Mouse (Mus musculus) heart, adult 9 months (tissue): Measurements from ENCODE around the gene Olfr1279.
"Not testable (repeated sequence)": the region's sequence is repeated elsewhere in the genome, so short reads cannot be mapped to it uniquely, and the experiment has no call there.

Experiments
- DNase-seq, 2 experiments: peaks; one replicate each; pipeline ENCODE4 v3.0.0; 2022; ENCODE audit warnings: low spot score in 2 of 2

Gene Olfr1279

DNA sequence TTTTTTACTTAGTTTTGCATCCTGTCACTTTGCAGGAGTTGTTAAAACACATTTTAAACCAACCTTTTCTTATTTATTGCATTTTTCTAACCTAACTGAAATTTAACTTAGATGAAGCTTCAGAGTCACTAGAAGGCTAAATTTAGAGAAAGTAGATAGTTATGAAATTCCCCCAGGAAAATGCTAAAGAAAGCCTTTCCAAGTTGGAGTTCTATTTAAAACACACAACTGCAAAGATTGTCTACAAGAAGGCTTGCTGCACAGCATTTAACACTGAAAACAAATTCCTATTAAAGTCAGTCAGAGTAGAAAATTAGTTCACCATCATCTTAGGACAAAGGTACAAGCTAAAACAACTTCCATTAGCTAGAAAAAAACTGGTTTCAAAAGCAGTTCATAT, at the start of gene Olfr1279:
Olfr1279 (plus strand) TSS at position 262 of the 400 bp plus-strand sequence.
- no peak for DNase-seq

DNA sequence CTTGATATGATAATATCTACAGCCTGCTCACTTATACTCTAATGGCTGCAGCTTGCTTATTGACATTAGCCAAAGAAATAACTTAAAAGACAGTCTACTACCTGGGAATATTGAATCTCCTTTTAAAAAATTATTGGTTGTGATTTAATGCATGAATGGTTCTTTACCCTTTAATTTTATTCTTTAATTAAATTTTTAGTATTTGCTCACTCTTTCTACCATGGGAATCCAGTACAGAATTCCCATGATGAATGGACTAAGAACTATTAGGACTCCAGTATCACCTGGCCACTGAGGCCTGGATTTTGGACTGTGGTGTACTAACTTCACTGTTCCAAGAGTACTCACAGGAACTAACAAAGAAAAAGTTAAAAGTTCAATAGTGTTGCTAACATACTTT, 46.2 kb upstream of the Olfr1279 start, which contains the start of gene Olfr1276:
Olfr1276 (plus strand) TSS at position 301 of the 400 bp plus-strand sequence.
- no peak for DNase-seq

DNA sequence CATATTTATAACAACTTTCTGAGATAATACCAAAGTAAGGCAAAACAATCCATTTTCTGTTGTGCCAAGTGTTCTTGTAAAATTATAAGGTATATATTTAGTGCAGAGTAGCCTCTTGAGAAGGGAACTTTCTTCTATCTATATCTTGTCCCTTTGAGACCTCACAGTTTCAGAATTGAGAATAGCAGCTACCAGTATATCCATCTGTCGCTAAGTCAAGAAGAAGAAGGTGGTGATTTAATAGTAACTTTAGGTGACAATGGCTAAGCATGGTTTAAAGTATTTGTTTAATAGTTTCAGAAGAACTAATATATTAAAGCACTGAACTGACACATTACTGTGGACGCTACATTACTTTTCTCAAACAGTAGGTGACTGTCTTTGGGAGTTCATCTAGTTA, 26.4 kb upstream of the Olfr1279 start, which contains the start of gene Olfr1277:
Olfr1277 (minus strand) TSS at position 101 of the 400 bp plus-strand sequence.
- no peak for DNase-seq

DNA sequence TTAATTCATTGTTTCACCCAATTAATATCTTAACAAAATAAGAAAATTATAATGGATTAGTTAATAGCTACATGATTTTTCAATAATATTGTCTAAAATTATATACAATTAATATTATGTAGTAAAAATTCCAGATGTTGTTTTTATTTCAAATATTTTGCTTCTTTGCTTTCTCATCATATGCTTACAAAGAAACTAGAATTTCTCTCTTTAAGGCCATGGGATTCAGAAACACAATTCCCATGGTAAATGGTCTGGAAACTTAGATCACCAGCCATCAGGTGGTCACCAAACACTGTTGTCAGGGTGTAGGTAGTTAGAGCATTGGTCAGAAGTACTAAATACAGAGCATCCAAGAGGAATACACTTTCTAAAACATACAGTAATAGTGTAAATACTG, 10.6 kb upstream of the Olfr1279 start, which contains the start of gene Olfr1278:
Olfr1278 (plus strand) TSS at position 301 of the 400 bp plus-strand sequence.
- DNase-seq: no peak

DNA sequence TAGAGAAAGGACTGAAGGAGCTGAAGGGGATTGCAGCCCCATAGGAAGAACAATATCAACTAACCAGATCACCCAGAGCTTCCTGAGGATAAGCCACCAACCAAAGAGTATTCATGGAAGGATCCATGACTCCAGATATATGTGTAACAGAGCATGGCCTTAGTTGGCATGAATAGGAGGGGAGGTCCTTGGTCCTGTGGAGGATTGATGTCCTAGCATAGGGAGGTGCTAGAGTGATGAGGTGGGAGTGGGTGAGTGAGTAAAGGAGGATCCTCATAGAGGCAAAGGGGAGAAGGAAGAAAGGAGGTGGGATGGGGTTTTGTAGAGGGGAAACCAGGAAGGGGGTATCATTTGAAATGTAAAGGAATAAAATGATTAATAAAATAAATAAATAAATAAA, 1.9 kb upstream of the Olfr1279 start:
- no peak for DNase-seq

DNA sequence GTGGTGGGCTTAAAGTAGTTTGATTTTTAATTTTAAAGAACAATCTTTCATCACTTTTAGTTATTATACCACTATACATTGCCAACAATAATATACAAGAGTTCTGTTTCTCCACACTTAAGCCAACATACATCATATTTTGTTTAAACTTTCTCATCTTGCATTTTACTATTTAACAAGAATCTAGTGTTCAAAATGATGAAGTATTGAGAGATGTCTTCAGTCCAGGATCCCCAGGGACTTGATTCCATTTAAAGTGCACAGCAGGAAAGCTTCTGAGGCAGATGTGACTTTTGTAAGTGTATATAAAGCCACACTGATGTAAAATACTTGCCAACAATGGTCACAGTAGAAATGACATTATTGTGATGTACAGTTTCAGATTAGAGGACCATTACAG, 13.3 kb downstream of the Olfr1279 start, which contains the start of gene Olfr1280:
Olfr1280 (plus strand) TSS at position 301 of the 400 bp plus-strand sequence.
- DNase-seq: no peak

DNA sequence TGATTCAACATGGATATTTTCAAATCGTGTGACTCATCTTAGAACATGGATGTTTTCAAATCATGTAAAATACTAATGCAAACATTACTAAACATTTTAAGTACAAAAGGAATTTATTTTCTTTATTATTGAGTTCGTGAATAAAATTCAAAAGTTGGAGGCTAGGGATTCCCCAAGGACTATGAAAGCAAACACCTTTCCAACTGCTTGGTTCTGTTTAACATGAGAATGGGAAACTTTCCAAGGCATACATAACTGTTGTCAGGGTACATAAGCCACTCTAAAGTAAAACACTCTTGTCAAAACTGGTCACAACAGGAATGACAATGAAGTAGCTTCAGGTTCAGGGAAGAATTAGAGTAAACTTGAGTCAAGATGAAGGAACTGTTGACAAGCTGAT, 25.8 kb downstream of the Olfr1279 start, which contains the start of gene Olfr1281:
Olfr1281 (plus strand) TSS at position 301 of the 400 bp plus-strand sequence.
- DNase-seq: no peak

DNA sequence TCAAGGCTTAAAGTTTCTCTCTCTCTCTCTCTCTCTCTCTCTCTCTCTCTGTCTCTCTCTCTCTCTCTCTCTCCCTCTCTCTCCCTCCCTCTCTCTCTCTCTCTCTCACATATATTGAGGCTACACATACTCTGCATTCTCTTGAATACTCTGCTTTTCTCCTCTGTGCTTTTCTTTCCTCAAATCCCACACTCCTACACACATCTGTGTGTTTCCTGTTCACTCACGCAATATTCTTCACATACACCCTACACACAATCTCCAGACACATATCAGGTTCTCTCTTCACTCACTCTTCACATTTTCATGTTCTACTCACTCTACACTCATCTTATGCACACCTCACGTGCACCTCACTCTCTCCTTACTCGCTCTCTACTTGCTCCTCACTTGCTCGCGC, 33.3 kb downstream of the Olfr1279 start:
- DNase-seq: not testable (repeated sequence)

DNA sequence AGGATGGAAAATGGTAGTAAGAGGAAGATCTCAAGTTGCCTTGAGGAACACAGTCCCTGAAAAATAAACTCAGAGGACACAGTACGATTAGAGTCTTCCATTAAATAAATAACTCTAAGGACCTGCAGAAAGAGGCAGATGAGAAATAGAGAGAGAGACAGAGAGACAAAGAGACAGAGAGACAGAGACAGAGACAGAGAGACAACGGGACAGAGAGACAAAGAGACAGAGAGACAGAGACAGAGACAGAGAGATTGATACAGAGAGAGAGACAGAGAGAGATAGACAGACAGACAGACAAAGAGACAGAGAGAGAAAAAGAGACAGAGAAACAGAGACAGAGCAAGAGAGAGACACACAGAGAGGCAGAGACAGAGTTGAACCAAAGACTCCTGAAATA, 35.5 kb downstream of the Olfr1279 start, which contains the start of gene Olfr1282:
Olfr1282 (minus strand) TSS at position 101 of the 400 bp plus-strand sequence.
- no peak for DNase-seq
